Mouse (Mus musculus) heart, embryonic 11.5 days (tissue): Measurements from ENCODE around the gene Tedc2. TPM values are rescaled to one million over a fixed set of nuclear protein-coding genes. Genes with fewer than 3 reads are reported as not detected.

ENCODE experiments used
- ATAC-seq: fragments of 200-750 bp; cut with Nextera tagmentation; replicated peaks from 2 replicates; pipeline ENCODE4 v1.8.0; 2017; ENCODE audit warnings: moderate library complexity; ENCODE audit not compliant: insufficient number of reproducible peaks, low FRiP score, low TSS enrichment
- H3K27ac ChIP-seq: fragments of 300-500 bp; sonication (generic); 2 replicates; pipeline ENCODE4 v1.5.1; 2014; ENCODE audit warnings: mild to moderate bottlenecking, low read depth, low read length
- H3K27me3 ChIP-seq: fragments of 300-500 bp; sonication (generic); 2 replicates; pipeline ENCODE4 v1.6.1; 2014; ENCODE audit warnings: mild to moderate bottlenecking, low read length, mixed read lengths; ENCODE audit not compliant: control insufficient read depth, insufficient read depth
- H3K36me3 ChIP-seq: fragments of 300-500 bp; sonication (generic); 2 replicates; pipeline ENCODE4 v1.6.1; 2014; ENCODE audit warnings: mild to moderate bottlenecking, low read length, moderate library complexity, mixed read lengths; ENCODE audit not compliant: control insufficient read depth, insufficient read depth
- H3K4me1 ChIP-seq: fragments of 300-500 bp; sonication (generic); 2 replicates; pipeline ENCODE4 v1.6.1; 2014; ENCODE audit warnings: low read length; ENCODE audit not compliant: control insufficient read depth, insufficient read depth
- H3K4me2 ChIP-seq: fragments of 300-500 bp; sonication (generic); 2 replicates; pipeline ENCODE4 v1.6.1; 2014; ENCODE audit warnings: mild to moderate bottlenecking, moderate library complexity
- H3K4me3 ChIP-seq: fragments of 300-500 bp; sonication (generic); 2 replicates; pipeline ENCODE4 v1.5.1; 2014; ENCODE audit warnings: low read depth, low read length
- H3K9ac ChIP-seq: fragments of 300-500 bp; sonication (generic); 2 replicates; pipeline ENCODE4 v1.6.1; 2014; ENCODE audit warnings: mild to moderate bottlenecking, low read depth, low read length, moderate library complexity
- H3K9me3 ChIP-seq: fragments of 300-500 bp; sonication (generic); replicated peaks from 2 replicates; pipeline ENCODE4 v1.6.1; 2016; ENCODE audit warnings: low read length; ENCODE audit not compliant: control insufficient read depth
- WGBS: fragments of 180-500 bp; shearing (Covaris S2); extraction: QIAGEN DNeasy Blood & Tissue Kit; methylation state at CpG from one replicate; pipeline ENCODE4 v1.1.7; 2014; ENCODE audit not compliant: insufficient replicate concordance; 5-methylcytosine and 5-hydroxymethylcytosine counted together
- polyA plus RNA-seq: library from polyadenylated mRNA; unstranded; fragments of >200 nt; fragmentation: Nextera tagmentation; extraction: Ambion mirVana; gene quantifications from 2 replicates; pipeline ENCODE4 v1.2.1, GENCODE M21; 2014

Gene Tedc2
- polyA plus RNA-seq, 1 experiment from 2014 or later, result 7.6 TPM

DNA sequence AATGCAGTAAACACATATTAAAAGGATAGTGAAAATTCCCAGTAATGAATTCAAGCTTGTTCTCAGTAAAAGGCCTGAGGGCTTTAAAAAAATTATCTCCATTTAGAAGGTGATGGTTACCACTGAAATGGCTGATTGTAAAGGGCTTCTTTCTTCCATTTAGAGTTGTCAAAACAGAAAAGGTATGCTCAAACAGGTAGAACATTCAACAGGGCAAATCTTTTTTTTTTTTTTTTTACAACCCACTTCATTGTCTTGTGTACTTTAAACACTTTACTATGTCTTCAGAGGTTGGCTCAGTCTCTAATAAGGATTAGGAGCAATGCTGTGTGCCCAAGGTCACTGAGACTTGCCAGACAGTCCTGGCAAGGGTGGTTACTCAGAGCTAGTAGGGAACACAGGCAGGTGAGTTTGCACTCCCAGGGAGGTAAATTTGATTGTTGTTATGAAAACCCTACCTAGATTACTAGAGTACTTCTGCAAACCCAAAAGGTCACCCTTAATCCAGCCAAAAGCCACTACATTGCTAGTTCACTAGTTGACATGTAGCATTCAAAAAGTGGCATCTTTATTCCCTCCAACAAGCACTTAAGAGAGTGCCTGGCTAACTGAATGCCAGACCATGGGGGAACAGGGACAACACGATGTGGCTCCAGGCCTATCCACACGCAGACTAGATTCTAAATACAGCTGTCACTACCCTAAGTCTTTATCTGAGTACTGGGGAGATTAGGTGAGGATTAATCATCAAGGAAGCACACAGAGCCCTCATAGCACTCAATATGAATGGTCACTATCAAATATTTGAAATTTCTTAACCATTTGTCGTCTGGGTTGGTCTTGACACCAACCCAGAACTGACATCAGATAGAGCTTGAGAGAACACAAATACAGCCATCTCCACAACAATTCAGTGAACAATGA, 16.8 kb downstream of the Tedc2 start:
- H3K27ac ChIP-seq, result peak overlapping the region; percentile 29; the same call in 1 of the 2 replicates
- ATAC-seq, result no peak
- no peak overlapping the region for H3K4me3 ChIP-seq

DNA sequence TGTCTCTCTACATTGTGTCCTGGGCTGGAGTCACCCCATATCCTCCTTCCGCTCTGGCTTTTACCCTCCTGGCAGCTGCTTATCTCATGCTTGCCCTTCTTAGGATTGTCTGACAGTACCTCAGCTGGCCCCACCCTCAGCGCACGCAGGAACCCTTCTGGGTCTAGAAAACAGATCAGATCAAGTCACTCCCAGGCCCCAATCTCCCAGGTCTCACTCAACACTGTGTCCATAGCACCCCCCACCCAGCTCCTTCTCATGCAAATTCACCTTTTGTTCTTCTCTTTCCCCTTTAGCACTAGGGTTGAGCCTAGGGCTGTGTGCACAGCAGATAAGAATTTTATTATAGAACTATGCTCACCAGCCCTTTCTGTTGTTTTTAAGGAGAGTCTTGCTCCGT, 17.6 kb downstream of the Tedc2 start:
- peak overlapping the region; percentile 29; the same call in 1 of the 2 replicates for H3K27ac ChIP-seq
- no peak overlapping the region for H3K9ac ChIP-seq
- H3K27me3 ChIP-seq, result peaks cover 20% of the 10 kb centered on the region
- H3K36me3 ChIP-seq, result no peaks in the 10 kb centered on the region
- H3K4me3 ChIP-seq, result no peak overlapping the region
- H3K4me2 ChIP-seq, result peak overlapping the region; percentile 23
- H3K4me1 ChIP-seq, result peaks cover 63% of the 10 kb centered on the region
- 25% methylated on average over 4 of the region's 4 CpGs for WGBS
- ATAC-seq, result no peak
- no peaks in the 10 kb centered on the region for H3K9me3 ChIP-seq

More for the DNA sequence above, 16.8 kb downstream of the Tedc2 start:
- Histone ChIP-seq H3K36me3 (no peaks in the 10 kb centered on the region), H3K9ac (no peak overlapping the region; the same call in 1 of the 2 replicates), H3K4me2 (peak overlapping the region; percentile 97), H3K9me3 (no peaks in the 10 kb centered on the region), H3K27me3 (peaks cover 22% of the 10 kb centered on the region), H3K4me1 (peaks cover 70% of the 10 kb centered on the region)
- WGBS, result 62% methylated on average over 3 of the region's 3 CpGs

DNA sequence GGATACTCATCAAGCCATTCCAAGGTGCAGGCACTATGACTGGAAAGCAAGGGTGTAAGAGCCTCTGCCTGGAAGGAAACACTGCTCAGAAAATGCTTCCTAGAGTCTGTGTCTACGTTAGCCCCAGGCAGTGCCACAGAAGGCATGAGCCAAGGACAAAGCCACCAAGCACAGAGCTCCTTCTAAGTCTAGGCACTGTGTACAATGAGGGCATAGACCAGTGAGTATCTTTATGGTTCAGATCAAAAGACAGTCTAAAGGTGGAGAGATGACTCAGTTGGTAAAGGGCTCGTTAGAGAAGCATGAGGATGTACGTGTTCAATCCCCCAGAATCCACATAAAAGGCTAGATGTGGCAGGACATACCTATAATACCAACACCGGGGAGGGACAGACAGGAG, 19.6 kb downstream of the Tedc2 start:
- Histone ChIP-seq H3K4me3 (no peak overlapping the region), H3K9me3 (no peaks in the 10 kb centered on the region), H3K27ac (no peak overlapping the region), H3K36me3 (no peaks in the 10 kb centered on the region), H3K27me3 (peaks cover 3% of the 10 kb centered on the region), H3K4me2 (no peak overlapping the region), H3K4me1 (peaks cover 59% of the 10 kb centered on the region), H3K9ac (no peak overlapping the region)
- WGBS, result 69% methylated on average over 4 of the region's 4 CpGs
- no peak for ATAC-seq

DNA sequence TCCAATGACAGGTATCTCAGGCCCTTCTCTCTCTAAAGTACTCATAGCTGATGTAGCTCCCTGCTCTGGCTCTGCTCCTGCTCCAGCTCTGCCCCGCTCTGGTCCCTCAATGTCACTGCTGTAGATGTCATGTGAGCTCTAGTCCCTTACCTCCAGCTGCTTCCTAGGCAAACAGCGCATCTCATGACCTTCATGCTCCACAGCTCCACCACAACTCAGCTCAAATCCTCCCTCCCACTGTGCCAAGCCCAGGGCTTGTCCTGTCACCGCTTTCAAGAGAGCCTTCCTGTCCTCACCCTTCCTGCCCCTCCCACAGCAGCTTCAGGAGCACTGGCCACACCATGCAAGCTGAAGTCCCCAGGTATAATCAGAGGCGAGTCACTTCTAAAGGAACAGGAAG, 20.9 kb downstream of the Tedc2 start:
- Histone ChIP-seq H3K9me3 (no peaks in the 10 kb centered on the region), H3K36me3 (no peaks in the 10 kb centered on the region), H3K4me1 (peaks cover 60% of the 10 kb centered on the region), H3K9ac (no peak overlapping the region), H3K27ac (no peak overlapping the region), H3K27me3 (no peaks in the 10 kb centered on the region), H3K4me3 (no peak overlapping the region), H3K4me2 (no peak overlapping the region)
- ATAC-seq, result no peak
- WGBS, result 32% methylated on average over 4 of the region's 4 CpGs

DNA sequence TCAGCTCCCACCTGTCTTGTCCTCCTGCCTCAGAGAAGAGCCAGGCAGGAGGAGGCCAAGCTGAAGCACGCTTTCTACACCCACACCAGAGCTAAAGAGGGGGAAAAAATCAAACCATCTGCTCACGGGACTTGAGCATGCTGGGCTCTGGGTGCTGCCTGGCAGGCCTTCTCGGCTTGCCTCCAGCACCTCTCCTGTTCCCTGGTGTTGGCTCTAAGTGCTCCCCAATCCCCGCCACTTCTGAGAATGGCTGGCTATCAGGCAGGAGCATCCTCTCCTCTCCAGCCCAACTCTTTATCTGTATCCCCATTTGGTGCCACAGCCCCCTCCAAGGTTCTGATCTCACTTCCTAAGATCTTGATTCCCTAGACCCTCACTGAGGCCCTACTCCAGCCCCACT, 21.4 kb downstream of the Tedc2 start:
- no peaks in the 10 kb centered on the region for H3K9me3 ChIP-seq
- ATAC-seq, result no peak

DNA sequence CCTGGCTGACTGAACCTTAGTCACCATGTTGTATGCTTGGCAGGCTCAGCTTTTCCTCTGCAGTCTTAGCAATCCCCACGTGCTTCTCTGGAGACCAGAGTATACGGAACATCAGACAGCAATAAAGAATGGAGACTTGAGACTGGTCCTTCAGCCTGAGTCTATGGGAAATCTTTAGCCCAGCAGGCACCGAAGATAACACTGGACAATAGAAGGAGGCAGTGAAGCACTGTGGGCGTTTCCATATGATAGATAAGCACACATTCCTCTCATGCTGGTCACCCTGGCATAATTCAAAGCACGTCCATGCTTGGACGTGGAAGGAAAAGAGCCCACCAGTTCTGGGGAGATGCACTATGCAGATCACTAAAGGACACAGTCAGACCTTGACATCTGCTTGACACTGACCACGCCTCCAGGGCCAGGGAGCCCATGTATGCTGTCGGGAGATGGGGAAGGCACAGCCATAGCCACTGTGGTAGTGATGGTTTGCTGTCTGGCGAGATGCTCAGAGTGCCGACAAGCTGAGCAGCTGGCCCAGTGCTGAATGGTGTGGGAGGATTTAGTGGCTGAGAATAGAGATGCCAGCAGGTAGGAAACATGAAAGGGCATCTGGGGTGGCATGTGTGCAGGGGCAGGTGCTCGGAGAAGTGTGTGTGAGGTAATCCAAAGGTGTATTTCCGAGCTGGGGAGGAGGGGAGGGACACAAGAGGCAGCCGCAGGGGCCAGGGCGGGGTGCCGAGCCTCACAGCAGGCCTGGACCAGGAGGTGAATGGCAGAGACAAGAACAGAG, 23.4 kb downstream of the Tedc2 start:
- Histone ChIP-seq H3K4me3 (no peak overlapping the region), H3K9me3 (no peaks in the 10 kb centered on the region), H3K4me2 (peak overlapping the region; percentile 17; the same call in 1 of the 2 replicates), H3K4me1 (peaks cover 54% of the 10 kb centered on the region), H3K36me3 (no peaks in the 10 kb centered on the region), H3K27ac (no peak overlapping the region), H3K27me3 (no peaks in the 10 kb centered on the region), H3K9ac (0 out of 2 replicates have a peak overlapping the region, but pooled peaks have one; percentile 18)
- WGBS, result 33% methylated on average over 15 of the region's 15 CpGs
- ATAC-seq, result peak; percentile 45; the same call in 1 of the 2 replicates

More for the DNA sequence above, 21.4 kb downstream of the Tedc2 start:
- Histone ChIP-seq H3K4me1 (peaks cover 58% of the 10 kb centered on the region), H3K4me3 (no peak overlapping the region), H3K9ac (no peak overlapping the region), H3K27me3 (no peaks in the 10 kb centered on the region), H3K27ac (no peak overlapping the region), H3K4me2 (no peak overlapping the region), H3K36me3 (no peaks in the 10 kb centered on the region)
- WGBS, result 68% methylated on average over 4 of the region's 4 CpGs

DNA sequence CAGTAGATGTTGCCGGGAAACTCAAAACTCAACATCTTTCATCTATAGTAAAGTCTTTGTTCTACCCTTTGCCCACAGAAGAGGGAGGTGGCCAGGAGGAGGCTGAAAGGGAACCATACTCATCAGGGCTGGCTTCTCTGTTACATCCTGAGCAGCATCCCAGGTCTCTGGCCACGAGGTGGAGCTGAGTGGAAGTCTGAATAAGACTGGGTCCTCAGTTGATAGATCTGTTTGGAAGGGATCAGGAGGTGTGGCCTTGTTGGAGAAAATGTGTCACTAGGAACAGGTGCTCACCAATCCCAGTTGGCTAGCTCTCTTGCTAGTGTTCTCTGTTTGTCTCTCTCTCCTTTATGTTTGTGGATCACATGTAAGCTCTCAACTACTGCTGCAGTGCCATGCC, 25.3 kb downstream of the Tedc2 start:
- no peaks in the 10 kb centered on the region for H3K9me3 ChIP-seq
- WGBS, result 64% methylated on average over 2 of the region's 2 CpGs
- no peaks in the 10 kb centered on the region for H3K36me3 ChIP-seq
- no peak overlapping the region for H3K4me2 ChIP-seq
- no peak for ATAC-seq
- H3K4me3 ChIP-seq, result no peak overlapping the region
- H3K27me3 ChIP-seq, result no peaks in the 10 kb centered on the region
- no peak overlapping the region for H3K27ac ChIP-seq
- no peak overlapping the region for H3K9ac ChIP-seq
- H3K4me1 ChIP-seq, result peaks cover 61% of the 10 kb centered on the region

DNA sequence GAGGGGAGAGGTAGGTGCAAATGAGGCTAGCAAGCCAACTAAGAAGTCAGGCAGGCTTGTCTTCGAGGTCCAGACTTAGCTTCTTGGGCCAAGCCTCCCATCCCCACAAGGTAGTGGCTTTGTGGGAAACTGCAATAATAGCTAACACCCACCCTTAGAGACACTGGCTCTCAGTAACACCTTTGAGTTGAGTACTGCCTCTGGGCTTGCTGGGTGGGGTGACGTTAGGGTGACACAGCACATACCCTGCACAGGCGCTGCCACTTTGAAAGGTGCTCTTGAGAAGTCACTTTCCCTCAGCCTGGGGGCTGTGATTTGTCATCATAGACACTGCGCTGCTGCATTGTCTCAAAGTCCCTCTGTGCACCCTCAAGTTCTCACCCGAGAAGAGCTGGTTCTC, 26.9 kb downstream of the Tedc2 start:
- peak; percentile 53; the same call in 1 of the 2 replicates for ATAC-seq

More for the DNA sequence above, 26.9 kb downstream of the Tedc2 start:
- H3K9ac ChIP-seq, result peak overlapping the region; percentile 22; the same call in 1 of the 2 replicates
- peaks cover 47% of the 10 kb centered on the region for H3K4me1 ChIP-seq
- no peaks in the 10 kb centered on the region for H3K27me3 ChIP-seq
- peak overlapping the region; percentile 15; the same call in 1 of the 2 replicates for H3K27ac ChIP-seq
- 50% methylated on average over 5 of the region's 5 CpGs for WGBS
- H3K9me3 ChIP-seq, result no peaks in the 10 kb centered on the region
- H3K4me3 ChIP-seq, result no peak overlapping the region
- H3K36me3 ChIP-seq, result no peaks in the 10 kb centered on the region
- H3K4me2 ChIP-seq, result no peak overlapping the region
